Mouse (Mus musculus) c-Kit-positive CD71-negative TER-119-negative erythroid progenitor cells, embryonic 14.5 days (primary cell): ENCODE results near the gene Prph.
A peak's percentile ranks its signal among the peaks of the same experiment; 100 is the strongest.

Experiments
- DNase-seq: peaks from one replicate; pipeline ENCODE4 v3.0.0-alpha.2; 2013; ENCODE audit warnings: low read depth

Gene Prph

DNA sequence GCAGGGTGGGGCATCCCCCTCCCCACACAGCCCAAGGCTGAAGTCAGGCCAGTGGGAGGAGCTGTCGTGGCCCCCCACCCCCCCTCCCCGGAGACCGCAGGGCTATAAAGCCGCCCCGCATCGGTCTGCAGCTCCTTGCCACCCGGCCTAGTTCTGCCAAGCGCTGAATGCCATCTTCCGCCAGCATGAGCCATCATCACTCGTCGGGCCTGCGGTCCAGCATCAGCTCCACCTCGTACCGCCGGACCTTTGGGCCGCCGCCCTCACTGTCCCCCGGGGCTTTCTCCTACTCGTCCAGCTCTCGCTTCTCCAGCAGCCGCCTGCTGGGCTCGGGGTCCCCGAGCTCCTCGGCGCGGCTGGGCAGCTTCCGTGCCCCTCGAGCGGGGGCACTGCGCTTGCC is at the start of gene Prph:
Gene Prph (plus strand): TSS at position 135 of the 400 bp plus-strand sequence.
- no peak for DNase-seq

DNA sequence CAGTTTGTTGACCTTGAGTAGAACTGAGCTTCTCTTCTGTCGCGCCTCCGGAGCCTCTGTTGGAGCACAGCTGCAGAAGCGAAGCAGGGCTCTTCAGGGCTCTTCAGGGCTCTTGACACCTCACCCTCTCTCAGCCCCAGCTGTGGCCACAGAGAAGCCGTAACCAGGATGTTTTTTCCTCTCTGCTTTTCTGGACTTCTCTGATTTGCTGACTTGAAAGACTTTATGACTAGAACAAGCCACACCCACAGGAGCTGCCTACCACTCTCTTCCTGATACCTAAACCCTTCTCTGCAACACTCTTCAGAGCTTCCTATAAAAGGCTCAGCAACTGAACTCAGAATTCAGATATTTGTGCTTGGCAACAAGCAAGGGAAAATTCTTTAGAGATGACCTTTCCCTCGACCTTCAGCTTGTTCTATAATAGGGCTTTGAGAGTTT is 46.2 kb upstream of the Prph start:
- no peak for DNase-seq

DNA sequence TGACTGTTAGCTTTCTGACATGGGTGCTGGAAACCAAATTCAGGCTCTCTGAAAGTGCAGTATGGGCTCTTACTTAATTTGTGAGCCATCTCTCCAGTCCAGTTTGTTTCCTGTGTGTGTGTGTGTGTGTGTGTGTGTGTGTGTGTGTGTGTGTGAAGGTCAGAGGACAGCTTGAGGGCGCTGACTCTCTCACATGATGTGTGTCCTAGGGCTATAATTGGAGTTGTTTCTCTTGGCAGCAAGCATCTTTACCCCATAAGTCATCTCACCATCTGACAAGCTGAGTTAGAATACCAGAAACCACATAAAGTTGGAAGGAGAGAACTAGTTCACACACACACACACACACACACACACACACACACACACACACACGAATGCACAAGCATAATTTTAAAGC is 44.1 kb upstream of the Prph start:
- no peak for DNase-seq

GRCm38 (mm10) chr15:99011946-99012345 is 43.0 kb upstream of the Prph start:
- DNase-seq, result no peak

GRCm38 (mm10) chr15:99014496-99015030 is 40.4 kb upstream of the Prph start:
- no peak for DNase-seq

GRCm38 (mm10) chr15:99017355-99017761 is 37.6 kb upstream of the Prph start:
- no peak for DNase-seq

GRCm38 (mm10) chr15:99017986-99018385 is 37.0 kb upstream of the Prph start:
- DNase-seq, result no peak

DNA sequence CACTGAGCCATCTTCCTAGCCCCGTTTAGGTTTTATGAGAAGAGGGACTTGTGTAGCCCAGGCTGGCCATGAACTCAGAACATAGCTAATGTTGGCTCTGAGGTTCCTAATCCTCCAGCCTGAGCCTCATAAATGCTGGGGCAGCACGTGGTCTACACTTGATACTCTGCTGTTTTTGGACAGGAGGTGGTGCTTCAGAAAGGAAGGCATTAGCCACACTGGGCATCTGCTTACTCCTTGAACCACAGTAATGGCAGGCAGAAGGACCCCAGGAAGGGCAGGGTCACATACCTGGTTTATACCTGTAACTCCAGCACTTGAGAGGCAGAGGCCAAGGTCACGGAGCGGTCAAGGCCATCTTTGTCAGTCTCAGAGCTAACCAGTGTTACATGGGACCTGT is 36.3 kb upstream of the Prph start:
- DNase-seq, result no peak

DNA sequence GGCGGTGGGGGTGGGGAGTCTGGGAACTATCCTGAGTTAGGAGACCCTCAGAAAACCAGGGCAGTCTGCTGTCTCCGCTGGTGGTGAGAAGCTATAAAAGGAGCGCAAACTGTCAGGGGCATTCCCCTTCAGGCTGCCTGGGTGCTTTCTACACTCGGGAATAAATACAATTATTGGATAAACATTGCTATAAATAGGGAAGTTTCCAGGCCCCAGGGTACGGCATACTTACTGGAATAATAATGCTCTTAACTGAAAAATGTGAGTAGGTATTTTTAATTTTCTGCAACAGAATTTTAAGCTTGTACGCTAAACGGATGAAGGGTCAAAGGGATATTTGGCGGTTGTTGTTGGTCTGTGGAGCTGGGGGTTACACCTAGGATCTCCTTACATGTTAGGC is 35.5 kb upstream of the Prph start:
- DNase-seq, result no peak

DNA sequence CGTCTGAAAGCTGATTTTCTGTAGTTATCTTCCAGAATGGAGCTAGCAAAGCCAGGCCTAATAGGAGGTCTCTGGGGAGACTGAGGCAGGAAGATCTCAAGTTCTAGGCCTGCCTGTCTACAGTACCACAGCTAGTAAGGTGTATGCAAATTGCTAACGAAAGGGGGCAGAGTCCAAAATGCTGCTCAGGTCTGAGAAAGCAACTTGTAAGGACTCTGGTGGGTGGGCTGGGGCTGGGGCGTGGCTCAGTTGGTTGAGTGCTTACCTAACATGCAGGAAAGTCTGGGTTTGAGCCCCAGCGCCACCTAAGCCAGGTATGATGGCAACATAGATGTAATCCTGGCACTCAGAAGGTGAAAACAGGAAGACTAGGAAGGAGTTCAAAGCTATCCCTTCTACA is 34.8 kb upstream of the Prph start:
- DNase-seq, result no peak

DNA sequence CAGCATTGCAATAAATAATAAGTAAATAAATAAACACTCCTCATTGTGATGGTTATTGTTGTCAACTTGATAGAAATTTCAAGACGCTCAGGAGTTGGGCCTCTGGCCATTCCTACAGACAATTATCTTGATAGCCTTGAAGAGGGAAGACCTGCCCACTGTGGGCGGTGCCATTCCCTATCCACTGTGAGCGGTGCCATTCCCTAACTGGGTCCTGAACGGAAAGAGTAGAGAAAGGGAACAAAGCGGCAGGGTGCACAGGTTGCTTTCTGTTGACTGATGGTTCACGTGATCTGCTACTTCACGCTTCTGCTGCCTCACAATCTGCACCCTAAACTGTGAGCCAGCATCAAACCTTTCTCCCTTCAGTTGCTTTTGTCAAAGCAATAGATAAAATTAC is 33.7 kb upstream of the Prph start:
- DNase-seq, result no peak

DNA sequence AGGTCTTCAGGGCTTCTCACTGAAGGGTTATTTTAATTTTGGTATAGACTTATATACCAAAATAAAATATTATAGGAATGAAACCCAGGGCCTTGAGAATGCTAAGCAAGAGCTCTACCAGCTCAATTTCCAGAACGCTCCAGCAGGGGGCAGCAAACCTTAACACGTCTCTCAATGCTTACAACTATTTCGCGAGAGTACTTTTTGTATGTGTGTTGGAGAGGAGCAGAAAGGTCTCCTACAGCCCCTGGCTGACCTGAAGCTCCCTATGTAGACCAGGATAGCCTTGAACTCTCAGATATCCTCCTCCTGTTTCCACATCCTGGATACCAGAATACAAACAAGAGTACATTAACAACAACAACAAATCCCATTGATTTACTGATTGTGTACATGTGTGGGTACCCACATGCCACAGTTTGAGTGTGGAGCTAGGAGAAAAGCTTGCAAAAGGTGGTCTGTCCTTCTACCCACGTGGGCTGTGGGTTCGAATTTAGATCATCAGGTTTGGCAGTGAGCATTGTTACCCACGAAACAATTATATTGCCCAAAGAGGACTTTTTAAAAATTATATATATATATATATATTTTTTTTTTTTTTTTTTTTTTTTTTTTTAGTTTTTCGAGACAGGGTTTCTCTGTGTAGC is 30.2 kb upstream of the Prph start:
- peak; percentile 92 for DNase-seq

DNA sequence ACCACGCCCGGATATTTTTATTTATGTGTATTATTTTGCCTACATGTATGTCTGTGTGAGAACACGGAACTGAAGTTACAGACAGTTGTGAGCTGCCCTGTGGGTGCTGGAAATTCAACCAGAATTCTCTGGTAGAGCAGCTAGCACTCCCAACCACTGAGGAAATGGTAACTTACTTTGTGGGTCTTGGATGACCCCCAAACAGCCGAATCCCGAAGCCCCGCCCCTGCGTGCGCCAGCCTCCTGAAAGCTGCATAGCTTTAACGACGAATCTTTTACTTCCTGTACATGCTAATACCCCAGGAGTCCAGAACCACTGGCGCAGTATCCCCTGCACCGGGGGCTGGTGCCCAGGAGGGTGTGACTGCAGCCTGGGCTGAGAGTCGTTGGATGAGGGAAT is 29.6 kb upstream of the Prph start:
- no peak for DNase-seq

DNA sequence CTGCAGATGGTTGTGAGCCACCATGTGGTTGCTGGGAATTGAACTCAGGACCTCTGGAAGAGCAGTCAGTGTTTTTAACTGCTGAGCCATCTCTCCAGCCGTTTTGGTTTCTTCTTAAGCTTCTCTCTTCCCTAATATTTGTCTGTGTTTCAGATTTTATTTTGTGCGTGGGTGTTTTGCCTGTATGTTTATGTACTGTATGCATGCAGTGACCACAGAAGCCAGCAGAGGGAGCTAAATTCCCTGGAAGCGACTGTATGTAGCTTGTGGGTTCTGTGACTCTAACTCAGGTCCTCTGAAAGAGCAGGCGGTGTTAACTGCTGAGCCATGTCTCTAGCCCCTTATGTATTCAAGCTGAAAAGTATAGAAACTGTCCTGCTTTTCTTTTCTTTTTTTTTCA is 28.7 kb upstream of the Prph start:
- peak; percentile 74 for DNase-seq

- no peak for DNase-seq
These were observed 27.9 kb upstream of the Prph start for GRCm38 (mm10) chr15:99027116-99027515.

DNA sequence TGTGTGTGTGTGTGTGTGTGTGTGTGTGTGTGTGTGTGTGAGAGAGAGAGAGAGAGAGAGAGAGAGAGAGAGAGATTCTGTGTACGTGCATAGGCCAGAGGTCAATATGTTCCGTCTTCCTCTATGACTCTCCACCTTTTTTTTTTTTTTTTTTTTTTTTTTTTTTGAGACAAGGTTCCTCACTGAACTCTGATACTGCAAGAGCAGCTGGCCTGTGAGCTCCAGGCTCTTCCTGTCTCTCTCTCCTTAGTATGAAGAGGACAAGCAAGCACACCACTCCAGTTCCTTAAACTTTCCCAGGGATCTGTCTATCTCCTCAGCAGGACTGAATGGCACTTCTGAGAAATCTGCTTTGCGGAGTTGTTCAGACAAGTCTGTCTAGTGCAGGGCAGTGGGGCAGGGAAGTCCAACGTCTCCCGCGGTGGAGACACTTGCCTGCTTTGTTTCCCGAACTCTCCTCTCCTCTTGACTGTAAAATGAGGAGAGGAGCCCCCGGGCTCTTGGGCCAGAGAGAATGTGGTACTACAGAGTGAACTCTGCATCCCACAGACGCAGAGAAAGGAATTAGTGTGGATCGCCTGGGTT is 26.0 kb upstream of the Prph start:
- no peak for DNase-seq

- peak; percentile 92 for DNase-seq
These were observed 25.1 kb upstream of the Prph start, which contains the start of gene Tuba1c for GRCm38 (mm10) chr15:99029619-99030584. Gene Tuba1c, plus strand, starts transcription at chr15:99029891.

GRCm38 (mm10) chr15:99030585-99031387 is 24.2 kb upstream of the Prph start:
- no peak for DNase-seq

GRCm38 (mm10) chr15:99031388-99031675 is 23.6 kb upstream of the Prph start:
- DNase-seq, result no peak

GRCm38 (mm10) chr15:99032041-99032725 is 22.8 kb upstream of the Prph start:
- no peak for DNase-seq

GRCm38 (mm10) chr15:99032726-99033250 is 22.2 kb upstream of the Prph start:
- no peak for DNase-seq
